Mouse (Mus musculus) lung, embryonic 14.5 days (tissue): ENCODE results near the gene Eif6. TPM values are rescaled to one million over a fixed set of nuclear protein-coding genes. Genes with fewer than 3 reads are reported as not detected.
A peak's percentile ranks its signal among the peaks of the same experiment; 100 is the strongest.

Experiments used
- ATAC-seq: fragments of 200-750 bp; cut with Nextera tagmentation; 2 replicates; pipeline ENCODE4 v1.8.0; 2017; ENCODE audit warnings: mild to moderate bottlenecking, moderate TSS enrichment, moderate library complexity; ENCODE audit not compliant: insufficient read depth
- DNase-seq: peaks from one replicate; pipeline ENCODE4 v3.0.0-alpha.2; 2015
- H3K27ac ChIP-seq: fragments of 300-500 bp; sonication (generic); 2 replicates; pipeline ENCODE4 v1.5.1; 2014; ENCODE audit warnings: low read depth, mild to moderate bottlenecking, moderate library complexity
- H3K27me3 ChIP-seq: fragments of 300-500 bp; sonication (generic); 2 replicates; pipeline ENCODE4 v1.6.1; 2014; ENCODE audit warnings: low read length, control low read depth; ENCODE audit not compliant: insufficient read depth
- H3K36me3 ChIP-seq: fragments of 300-500 bp; sonication (generic); 2 replicates; pipeline ENCODE4 v1.6.1; 2014; ENCODE audit warnings: control low read depth; ENCODE audit not compliant: insufficient read depth
- H3K4me1 ChIP-seq: fragments of 300-500 bp; sonication (generic); 2 replicates; pipeline ENCODE4 v1.6.1; 2014; ENCODE audit warnings: antibody characterized with exemption, control low read depth; ENCODE audit not compliant: insufficient read depth
- H3K4me2 ChIP-seq: fragments of 300-500 bp; sonication (generic); 2 replicates; pipeline ENCODE4 v1.6.1; 2014; ENCODE audit warnings: mild to moderate bottlenecking
- H3K4me3 ChIP-seq: fragments of 300-500 bp; sonication (generic); 2 replicates; pipeline ENCODE4 v1.5.1; 2014; ENCODE audit warnings: low read depth, low read length
- H3K9ac ChIP-seq: fragments of 300-500 bp; sonication (generic); 2 replicates; pipeline ENCODE4 v1.6.1; 2014
- H3K9me3 ChIP-seq: fragments of 300-500 bp; sonication (generic); 2 replicates; pipeline ENCODE4 v1.6.1; 2016; ENCODE audit warnings: low read depth, low read length, control low read depth
- CTCF ChIP-seq: IDR thresholded peaks from 2 replicates; pipeline ENCODE4 v1.5.1; 2016; ENCODE audit warnings: antibody characterized with exemption, low read depth
- WGBS: fragments of 180-500 bp; shearing (Covaris S2); extraction: QIAGEN DNeasy Blood & Tissue Kit; methylation state at CpG from one replicate; pipeline ENCODE4 v1.1.7; 2014; 5-methylcytosine and 5-hydroxymethylcytosine counted together
- polyA plus RNA-seq: library from polyadenylated mRNA; unstranded; fragments of >200 nt; fragmentation: Nextera tagmentation; extraction: Ambion mirVana; gene quantifications from 2 replicates; pipeline ENCODE4 v1.2.1, GENCODE M21; 2014

Eif6 gene
- polyA plus RNA-seq, 1 experiment from 2014 or later: 179 TPM

DNA sequence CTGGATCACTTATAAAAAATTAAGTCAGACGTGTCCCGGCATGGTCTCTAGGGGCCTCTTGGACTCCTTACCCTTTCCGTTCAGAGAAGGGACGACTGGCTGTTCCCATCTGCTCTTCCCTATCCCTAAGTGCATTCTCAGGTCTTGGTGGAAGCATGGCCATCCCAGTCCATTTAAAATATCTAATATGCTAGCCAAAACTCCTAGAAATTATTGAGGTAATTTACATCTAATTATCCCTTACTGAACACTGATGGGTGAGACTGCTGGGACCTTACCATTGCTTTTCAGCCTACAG, 49.1 kb downstream of the Eif6 start:
- H3K9ac ChIP-seq: no peak overlapping the region
- 75% methylated on average over 4 of the region's 4 CpGs for WGBS
- no peaks in the 10 kb centered on the region for H3K4me1 ChIP-seq
- H3K27ac ChIP-seq: no peak overlapping the region
- no peaks in the 10 kb centered on the region for H3K36me3 ChIP-seq
- H3K9me3 ChIP-seq: no peaks in the 10 kb centered on the region
- H3K27me3 ChIP-seq: peaks cover 39% of the 10 kb centered on the region
- no peak for TF ChIP-seq CTCF
- ATAC-seq (no peak), DNase-seq (no peak)
- no peak overlapping the region for H3K4me2 ChIP-seq
- H3K4me3 ChIP-seq: no peak overlapping the region

- H3K4me2 ChIP-seq: no peak overlapping the region
- H3K36me3 ChIP-seq: no peaks in the 10 kb centered on the region
- ATAC-seq (no peak), DNase-seq (no peak)
- 51% methylated on average over 10 of the region's 10 CpGs for WGBS
- peaks cover 42% of the 10 kb centered on the region for H3K27me3 ChIP-seq
- no peaks in the 10 kb centered on the region for H3K4me1 ChIP-seq
- H3K4me3 ChIP-seq: no peak overlapping the region
- no peak overlapping the region for H3K27ac ChIP-seq
- no peak overlapping the region for H3K9ac ChIP-seq
- H3K9me3 ChIP-seq: no peaks in the 10 kb centered on the region
- no peak for TF ChIP-seq CTCF
Observed at GRCm38 (mm10) chr2:155776824-155777687, 49.7 kb downstream of the Eif6 start.

GRCm38 (mm10) chr2:155775685-155776263, 51.0 kb downstream of the Eif6 start:
- Histone ChIP-seq H3K4me2 (peak overlapping the region; percentile 96), H3K9me3 (no peaks in the 10 kb centered on the region), H3K9ac (no peak overlapping the region), H3K4me3 (peak overlapping the region; percentile 37), H3K27me3 (peaks cover 42% of the 10 kb centered on the region), H3K27ac (no peak overlapping the region), H3K4me1 (no peaks in the 10 kb centered on the region), H3K36me3 (no peaks in the 10 kb centered on the region)
- peak; percentile 85 for ATAC-seq
- 2% methylated on average over 44 of the region's 44 CpGs for WGBS
- TF ChIP-seq CTCF: no peak
- peak; percentile 82 for DNase-seq

DNA sequence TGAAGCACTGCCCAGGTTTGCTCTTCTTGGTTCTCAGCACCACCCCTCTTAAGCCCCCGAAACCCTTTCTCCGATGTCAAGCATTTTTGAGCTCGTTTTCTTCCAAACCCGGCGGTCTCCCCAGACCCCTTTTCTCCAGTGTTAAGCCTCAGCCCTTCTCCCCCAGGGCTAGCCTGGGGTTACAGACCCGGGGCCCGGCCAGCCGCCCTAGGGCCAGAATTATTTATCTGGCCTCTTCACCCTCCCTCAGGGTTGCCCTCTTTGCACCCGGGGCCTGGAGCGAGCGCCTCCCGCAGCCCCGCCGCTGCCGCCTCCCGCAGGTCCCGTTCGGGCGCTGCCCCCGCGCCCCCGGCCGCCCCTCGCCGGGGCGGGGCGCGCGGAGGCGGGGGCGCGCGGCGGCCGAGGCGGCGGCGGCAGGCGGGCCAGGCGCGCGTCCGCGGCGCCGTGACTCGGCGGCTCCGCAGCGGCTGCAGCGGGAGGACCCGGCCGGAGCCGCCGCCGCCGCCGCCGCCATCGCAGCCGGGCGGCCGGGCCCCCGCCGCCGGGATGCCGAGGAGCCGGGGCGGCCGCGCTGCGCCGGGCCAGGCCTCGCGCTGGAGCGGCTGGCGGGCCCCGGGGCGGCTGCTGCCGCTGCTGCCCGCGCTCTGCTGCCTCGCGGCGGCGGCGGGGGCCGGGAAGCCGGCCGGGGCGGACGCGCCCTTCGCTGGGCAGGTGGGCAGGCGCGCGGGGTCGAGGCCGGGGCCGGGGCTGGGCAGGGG, 51.6 kb downstream of the Eif6 start, which contains the start of gene Mmp24:
Mmp24 (plus strand) TSS at position 416 of the 758 bp plus-strand sequence.
- DNase-seq (no peak), ATAC-seq (peak; percentile 68)
- 2% methylated on average over 74 of the region's 100 CpGs for WGBS
- no peaks in the 10 kb centered on the region for H3K4me1 ChIP-seq
- no peak for TF ChIP-seq CTCF
- peaks cover 42% of the 10 kb centered on the region for H3K27me3 ChIP-seq
- H3K4me3 ChIP-seq: peak within 1 kb of the TSS; percentile 37
- peak within 1 kb of the TSS; percentile 9; the same call in 1 of the 2 replicates for H3K9ac ChIP-seq
- H3K27ac ChIP-seq: no peak within 1 kb of the TSS
- H3K4me2 ChIP-seq: peak within 1 kb of the TSS; percentile 96
- H3K9me3 ChIP-seq: no peaks in the 10 kb centered on the region
- H3K36me3 ChIP-seq: no peaks in the 10 kb centered on the region

- H3K36me3 ChIP-seq: no peaks in the 10 kb centered on the region
- H3K4me1 ChIP-seq: no peaks in the 10 kb centered on the region
- peak overlapping the region; percentile 96 for H3K4me2 ChIP-seq
- no peak for ATAC-seq
- WGBS: 53% methylated on average over 11 of the region's 11 CpGs
- no peak overlapping the region for H3K27ac ChIP-seq
- TF ChIP-seq CTCF: no peak
- H3K27me3 ChIP-seq: peaks cover 42% of the 10 kb centered on the region
- H3K9ac ChIP-seq: no peak overlapping the region
- no peak for DNase-seq
- peak overlapping the region; percentile 32; the same call in 1 of the 2 replicates for H3K4me3 ChIP-seq
- no peaks in the 10 kb centered on the region for H3K9me3 ChIP-seq
Observed at GRCm38 (mm10) chr2:155774261-155774926, 52.3 kb downstream of the Eif6 start.

DNA sequence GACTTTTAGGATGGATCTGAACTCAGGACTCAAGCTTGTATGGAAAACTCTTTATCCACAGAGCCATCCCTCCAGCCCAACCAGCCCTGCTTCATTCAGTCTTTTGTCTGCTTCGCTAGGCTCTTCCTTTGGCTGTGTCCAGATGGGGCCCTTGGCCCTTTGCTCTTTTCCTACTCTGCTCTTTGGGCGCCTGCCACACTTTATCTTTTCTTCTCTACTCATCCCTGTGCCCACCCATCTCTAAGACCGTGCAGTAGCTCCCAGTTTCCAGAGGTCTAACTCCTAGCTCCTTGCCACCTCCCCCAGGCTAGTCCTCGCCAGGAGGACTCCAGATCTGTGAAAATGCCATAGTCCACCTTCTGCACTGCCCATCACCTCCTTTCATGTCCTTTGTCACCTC, 53.1 kb downstream of the Eif6 start:
- Histone ChIP-seq H3K36me3 (no peaks in the 10 kb centered on the region), H3K4me3 (no peak overlapping the region), H3K27ac (no peak overlapping the region), H3K27me3 (peaks cover 42% of the 10 kb centered on the region), H3K9me3 (no peaks in the 10 kb centered on the region), H3K4me1 (no peaks in the 10 kb centered on the region), H3K4me2 (no peak overlapping the region), H3K9ac (no peak overlapping the region)
- DNase-seq: no peak
- no peak for TF ChIP-seq CTCF
- ATAC-seq: no peak
- WGBS: 41% methylated on average over 4 of the region's 4 CpGs

Other genes with a start within 250 kb of the Eif6 start
- 22.0 TPM in 2 replicates for gene Gss, start 234.1 kb downstream of the Eif6 start, polyA plus RNA-seq
- gene Myh7b, start 215.7 kb downstream of the Eif6 start, polyA plus RNA-seq: 0.32 and 0.36 TPM in 2 replicates
- 129 and 132 TPM in 2 replicates for gene Trpc4ap, start 134.5 kb downstream of the Eif6 start, polyA plus RNA-seq
- 35.6 and 35.7 TPM in 2 replicates for gene Edem2, start 97.5 kb downstream of the Eif6 start, polyA plus RNA-seq
- gene Gm17581, start 91.1 kb downstream of the Eif6 start, polyA plus RNA-seq: not detected in 2 replicates
- 10.4 and 10.9 TPM in 2 replicates for gene Procr, start 75.8 kb downstream of the Eif6 start, polyA plus RNA-seq
- not detected in 2 replicates for gene Mmp24, start 51.6 kb downstream of the Eif6 start, polyA plus RNA-seq
- gene BC029722, start 7.5 kb downstream of the Eif6 start, polyA plus RNA-seq: 8.9 and 9.2 TPM in 2 replicates
- 0.04 and 0.11 TPM in 2 replicates for gene Fam83c, start 7.9 kb upstream of the Eif6 start, polyA plus RNA-seq
- gene Uqcc1, start 103.4 kb upstream of the Eif6 start, polyA plus RNA-seq: 52.0 and 52.9 TPM in 2 replicates
- not detected in 2 replicates for gene Gm15557, start 113.8 kb upstream of the Eif6 start, polyA plus RNA-seq
- 0.34 and 0.41 TPM in 2 replicates for gene Gdf5, start 118.4 kb upstream of the Eif6 start, polyA plus RNA-seq
- gene Cep250, start 129.5 kb upstream of the Eif6 start, polyA plus RNA-seq: 23.5 and 24.6 TPM in 2 replicates
- 0.51 and 1.9 TPM in 2 replicates for gene 6430550D23Rik, start 181.1 kb upstream of the Eif6 start, polyA plus RNA-seq
- gene Ergic3, start 181.1 kb upstream of the Eif6 start, polyA plus RNA-seq: 219 and 239 TPM in 2 replicates
- gene Fer1l4, start 226.0 kb upstream of the Eif6 start, polyA plus RNA-seq: not detected in 2 replicates
- 3.2 and 3.9 TPM in 2 replicates for gene Spag4, start 238.2 kb upstream of the Eif6 start, polyA plus RNA-seq